Mouse (Mus musculus) thymus, adult 2 months (tissue): ENCODE data around the gene Hirip3.

Experiments
- CTCF ChIP-seq: fragments of 200-500 bp; IDR thresholded peaks from 2 replicates; pipeline ENCODE4 v1.5.1; 2012; ENCODE audit warnings: mild to moderate bottlenecking, control low read depth, low read length, moderate library complexity, borderline replicate concordance; ENCODE audit not compliant: control insufficient read depth, poor library complexity, insufficient read depth; ENCODE audit errors: extremely low read depth
- POLR2A ChIP-seq: fragments of 200-500 bp; IDR thresholded peaks from 2 replicates; pipeline ENCODE4 v1.6.1; 2012; ENCODE audit warnings: mild to moderate bottlenecking, low read length, control low read depth, moderate library complexity; ENCODE audit not compliant: control insufficient read depth, poor library complexity, insufficient read depth; ENCODE audit errors: extremely low read depth

DNA sequence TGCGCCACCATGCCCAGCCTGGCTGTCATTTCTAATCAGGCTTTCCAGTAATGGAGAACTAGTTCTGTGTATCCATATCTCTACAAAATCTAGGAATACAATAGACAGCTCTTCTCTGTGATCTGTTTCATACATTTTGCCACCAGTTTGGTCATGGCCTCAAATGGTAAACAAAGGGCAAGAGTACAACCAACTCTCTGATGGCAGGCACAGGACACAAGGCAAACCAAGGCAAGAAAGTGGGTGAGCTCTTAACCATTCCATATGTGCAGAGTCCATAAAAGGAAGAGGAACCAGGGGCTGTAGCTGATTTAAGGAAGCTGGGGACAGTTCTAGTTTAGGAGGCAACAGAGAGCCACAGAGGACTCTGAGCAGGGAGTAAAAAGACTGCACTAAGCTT, 15.5 kb downstream of the Hirip3 start:
- no peak for TF ChIP-seq CTCF
- no peak for TF ChIP-seq POLR2A
